Mouse (Mus musculus): ENCODE results near the gene Dbh. TPM values are rescaled to one million over a fixed set of nuclear protein-coding genes. Genes with fewer than 3 reads are reported as not detected.

Gene Dbh
- polyA plus RNA-seq, 1 experiment from 2014 or later, result 4.9 TPM

DNA sequence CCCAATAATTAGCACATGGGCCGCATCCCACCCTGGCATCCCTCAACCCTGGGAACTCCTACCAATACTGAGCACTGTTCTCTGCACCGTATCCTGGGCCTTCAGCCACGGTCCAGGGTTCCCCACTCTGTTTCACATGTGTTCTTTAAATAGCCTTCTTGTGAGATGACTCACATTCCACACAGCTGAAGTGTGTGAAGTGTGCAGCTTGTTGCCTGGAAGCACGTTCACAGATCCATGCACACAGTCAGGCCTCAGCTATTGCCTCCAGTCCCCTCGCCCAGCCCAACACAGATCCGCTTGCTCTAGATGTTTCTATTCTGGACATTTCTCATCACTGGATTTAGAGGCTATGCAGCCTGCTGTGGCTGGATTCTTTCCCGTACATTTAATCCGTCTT lies 14.1 kb downstream of the Dbh start:
- 81% methylated on average over 8 of the region's 8 CpGs for WGBS
- no peaks in the 10 kb centered on the region for H3K4me1 ChIP-seq (ENCODE audit: control insufficient read depth, insufficient read depth, low read depth, low read length)
- H3K9ac ChIP-seq (ENCODE audit: low read depth, low read length), result no peak overlapping the region
- H3K9me3 ChIP-seq (ENCODE audit: control insufficient read depth, low read length), result no peaks in the 10 kb centered on the region
- no peak overlapping the region for H3K4me3 ChIP-seq (ENCODE audit: low read length)
- H3K4me2 ChIP-seq (ENCODE audit: low read length), result no peak overlapping the region
- ATAC-seq, result no peak
- no peaks in the 10 kb centered on the region for H3K27me3 ChIP-seq (replicated peaks; ENCODE audit: control insufficient read depth, insufficient read depth, low read length)
- no peaks in the 10 kb centered on the region for H3K36me3 ChIP-seq (ENCODE audit: control insufficient read depth, insufficient read depth, low read length)
- no peak overlapping the region for H3K27ac ChIP-seq (ENCODE audit: low read depth, low read length)

DNA sequence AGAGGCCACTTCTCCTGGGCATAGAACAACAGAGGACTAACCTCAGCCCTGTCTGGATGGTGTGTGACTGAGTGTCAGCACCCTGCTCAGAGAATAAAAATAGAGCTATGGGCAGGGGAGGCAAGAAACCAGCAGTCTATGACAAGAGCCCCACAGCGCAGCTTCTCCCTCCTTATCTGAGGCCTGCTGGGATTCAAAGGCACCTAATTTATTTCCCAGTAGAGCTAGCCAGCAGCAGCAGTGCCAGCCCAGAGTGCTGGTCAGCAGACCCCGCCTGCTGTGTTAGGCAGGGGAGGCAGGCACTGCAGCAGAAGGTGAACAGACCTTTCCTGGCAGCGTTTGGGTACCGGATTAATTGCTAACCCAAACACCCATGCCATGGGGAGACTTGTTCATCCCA lies 16.9 kb downstream of the Dbh start:
- no peak for ATAC-seq
- Histone ChIP-seq H3K9ac (ENCODE audit: low read depth, low read length) (no peak overlapping the region), H3K4me3 (ENCODE audit: low read length) (no peak overlapping the region), H3K36me3 (ENCODE audit: control insufficient read depth, insufficient read depth, low read length) (no peaks in the 10 kb centered on the region), H3K27ac (ENCODE audit: low read depth, low read length) (no peak overlapping the region), H3K27me3 (replicated peaks; ENCODE audit: control insufficient read depth, insufficient read depth, low read length) (no peaks in the 10 kb centered on the region), H3K4me2 (ENCODE audit: low read length) (no peak overlapping the region), H3K9me3 (ENCODE audit: control insufficient read depth, low read length) (no peaks in the 10 kb centered on the region), H3K4me1 (ENCODE audit: control insufficient read depth, insufficient read depth, low read depth, low read length) (no peaks in the 10 kb centered on the region)
- WGBS, result 77% methylated on average over 4 of the region's 4 CpGs

DNA sequence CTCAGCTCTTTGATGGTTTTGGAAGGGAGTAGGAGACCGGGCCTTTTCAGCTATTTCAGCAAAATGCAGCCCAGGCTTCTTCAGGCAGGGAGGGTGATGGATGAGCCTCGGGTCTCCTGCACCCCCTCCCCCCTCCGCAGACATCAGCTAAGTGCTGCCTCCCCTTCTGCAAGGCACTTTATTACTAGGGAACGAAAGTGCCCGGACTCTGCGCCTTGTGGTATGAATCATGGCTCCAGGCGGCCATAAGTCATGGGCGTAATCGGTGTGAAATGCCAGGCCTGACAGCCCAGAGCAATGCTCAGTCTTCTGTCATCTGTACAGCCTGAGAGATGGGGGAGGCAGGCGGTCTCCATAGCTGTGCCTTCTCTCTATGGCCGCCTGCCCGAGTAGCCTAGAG lies 18.7 kb downstream of the Dbh start:
- no peaks in the 10 kb centered on the region for H3K9me3 ChIP-seq (ENCODE audit: control insufficient read depth, low read length)
- H3K4me3 ChIP-seq (ENCODE audit: low read length), result no peak overlapping the region
- no peak overlapping the region for H3K4me2 ChIP-seq (ENCODE audit: low read length)
- 59% methylated on average over 12 of the region's 12 CpGs for WGBS
- H3K27me3 ChIP-seq (replicated peaks; ENCODE audit: control insufficient read depth, insufficient read depth, low read length), result no peaks in the 10 kb centered on the region
- H3K4me1 ChIP-seq (ENCODE audit: control insufficient read depth, insufficient read depth, low read depth, low read length), result no peaks in the 10 kb centered on the region
- H3K27ac ChIP-seq (ENCODE audit: low read depth, low read length), result 0 out of 2 replicates have a peak overlapping the region, but pooled peaks have one; percentile 4
- H3K9ac ChIP-seq (ENCODE audit: low read depth, low read length), result no peak overlapping the region
- H3K36me3 ChIP-seq (ENCODE audit: control insufficient read depth, insufficient read depth, low read length), result no peaks in the 10 kb centered on the region
- peak; percentile 82 for ATAC-seq

DNA sequence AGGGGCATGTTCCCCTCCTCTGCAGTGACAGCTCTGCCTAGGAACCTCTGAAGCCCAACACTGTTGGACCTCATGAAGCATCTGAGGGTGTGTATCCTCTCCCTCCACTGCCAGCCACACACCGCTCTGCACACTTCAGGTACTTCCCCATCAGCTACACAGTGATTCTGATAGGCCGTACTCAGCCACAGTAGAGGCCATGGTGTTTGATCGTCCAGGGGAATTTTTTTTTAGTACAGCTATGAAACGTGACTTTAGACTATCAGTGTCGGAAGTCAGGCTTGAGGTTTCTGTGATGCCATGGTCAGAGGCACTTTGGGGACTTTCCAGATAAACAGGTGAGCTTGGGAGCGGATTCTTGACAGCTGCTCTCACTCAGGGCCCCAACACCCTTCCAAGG lies 22.5 kb downstream of the Dbh start:
- Histone ChIP-seq H3K4me1 (ENCODE audit: control insufficient read depth, insufficient read depth, low read depth, low read length) (no peaks in the 10 kb centered on the region), H3K4me2 (ENCODE audit: low read length) (no peak overlapping the region), H3K4me3 (ENCODE audit: low read length) (no peak overlapping the region), H3K36me3 (ENCODE audit: control insufficient read depth, insufficient read depth, low read length) (no peaks in the 10 kb centered on the region), H3K9ac (ENCODE audit: low read depth, low read length) (no peak overlapping the region), H3K27me3 (replicated peaks; ENCODE audit: control insufficient read depth, insufficient read depth, low read length) (no peaks in the 10 kb centered on the region), H3K27ac (ENCODE audit: low read depth, low read length) (no peak overlapping the region), H3K9me3 (ENCODE audit: control insufficient read depth, low read length) (no peaks in the 10 kb centered on the region)
- no peak for ATAC-seq
- WGBS, result 90% methylated on average over 6 of the region's 6 CpGs

DNA sequence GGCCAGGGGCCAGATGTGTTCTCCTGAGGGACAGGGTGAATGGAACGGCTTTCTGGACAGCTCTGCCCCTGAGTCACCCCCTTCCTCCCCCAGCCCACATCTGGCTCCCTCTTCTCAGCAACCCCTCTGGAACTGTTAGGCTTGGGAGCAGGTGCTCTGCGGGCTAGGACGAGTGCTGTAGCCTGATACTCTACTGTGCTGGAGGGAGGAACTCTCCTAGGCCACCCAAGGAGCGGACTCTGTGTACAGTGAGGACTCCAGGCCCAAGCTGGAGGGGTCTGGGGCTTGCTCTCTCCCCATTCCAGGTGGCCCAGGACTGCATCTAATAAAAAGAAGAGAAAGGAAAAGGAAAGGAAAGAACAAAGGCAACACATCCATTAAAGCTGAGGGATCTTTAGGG lies 25.0 kb downstream of the Dbh start:
- no peaks in the 10 kb centered on the region for H3K27me3 ChIP-seq (replicated peaks; ENCODE audit: control insufficient read depth, insufficient read depth, low read length)
- no peak overlapping the region for H3K27ac ChIP-seq (ENCODE audit: low read depth, low read length)
- no peaks in the 10 kb centered on the region for H3K4me1 ChIP-seq (ENCODE audit: control insufficient read depth, insufficient read depth, low read depth, low read length)
- H3K4me2 ChIP-seq (ENCODE audit: low read length), result no peak overlapping the region
- H3K36me3 ChIP-seq (ENCODE audit: control insufficient read depth, insufficient read depth, low read length), result no peaks in the 10 kb centered on the region
- no peak for ATAC-seq
- H3K9ac ChIP-seq (ENCODE audit: low read depth, low read length), result no peak overlapping the region
- H3K4me3 ChIP-seq (ENCODE audit: low read length), result no peak overlapping the region
- WGBS, result 59% methylated on average over 4 of the region's 4 CpGs
- 0 out of 2 replicates have a peak, but pooled peaks cover 3% of the 10 kb centered on the region for H3K9me3 ChIP-seq (ENCODE audit: control insufficient read depth, low read length)

DNA sequence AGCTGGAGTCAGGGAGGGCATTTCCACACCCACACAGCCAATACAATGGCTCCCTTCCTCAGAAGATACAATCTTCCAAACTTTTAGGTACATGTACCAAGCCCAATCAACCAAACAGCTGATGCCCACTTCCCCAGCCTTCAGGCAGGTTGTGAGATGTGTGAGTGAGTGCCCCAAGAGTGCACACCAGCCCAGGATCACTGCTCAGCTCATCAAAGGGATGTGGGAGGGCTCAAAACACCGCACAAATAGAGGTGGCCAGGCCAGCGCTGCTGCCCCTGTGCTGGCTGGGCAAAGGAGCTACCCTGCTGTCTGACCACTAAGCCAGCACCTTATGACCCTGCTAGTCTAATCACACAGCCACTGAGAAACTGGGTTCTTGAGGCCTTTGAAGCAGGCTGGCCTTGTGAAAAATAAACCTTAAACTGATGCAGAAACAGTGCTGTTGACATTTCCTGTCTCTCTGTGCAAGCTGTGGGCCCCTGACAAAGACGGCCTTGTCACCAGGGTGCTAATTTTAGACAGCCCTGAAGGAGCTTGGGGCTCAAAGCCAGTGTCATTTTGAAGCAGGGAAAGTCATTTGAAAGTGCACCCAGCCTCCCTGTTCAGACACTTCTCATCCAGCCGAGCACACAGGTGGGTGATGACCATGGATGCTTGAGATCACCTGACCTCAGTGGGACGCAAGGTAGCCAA lies 33.7 kb downstream of the Dbh start:
- Histone ChIP-seq H3K4me1 (ENCODE audit: control insufficient read depth, insufficient read depth, low read depth, low read length) (no peaks in the 10 kb centered on the region), H3K9ac (ENCODE audit: low read depth, low read length) (no peak overlapping the region), H3K4me2 (ENCODE audit: low read length) (no peak overlapping the region), H3K27ac (ENCODE audit: low read depth, low read length) (no peak overlapping the region), H3K4me3 (ENCODE audit: low read length) (no peak overlapping the region), H3K9me3 (ENCODE audit: control insufficient read depth, low read length) (0 out of 2 replicates have a peak, but pooled peaks cover 3% of the 10 kb centered on the region), H3K36me3 (ENCODE audit: control insufficient read depth, insufficient read depth, low read length) (no peaks in the 10 kb centered on the region), H3K27me3 (replicated peaks; ENCODE audit: control insufficient read depth, insufficient read depth, low read length) (no peaks in the 10 kb centered on the region)
- WGBS, result 66% methylated on average over 5 of the region's 5 CpGs
- no peak for ATAC-seq

DNA sequence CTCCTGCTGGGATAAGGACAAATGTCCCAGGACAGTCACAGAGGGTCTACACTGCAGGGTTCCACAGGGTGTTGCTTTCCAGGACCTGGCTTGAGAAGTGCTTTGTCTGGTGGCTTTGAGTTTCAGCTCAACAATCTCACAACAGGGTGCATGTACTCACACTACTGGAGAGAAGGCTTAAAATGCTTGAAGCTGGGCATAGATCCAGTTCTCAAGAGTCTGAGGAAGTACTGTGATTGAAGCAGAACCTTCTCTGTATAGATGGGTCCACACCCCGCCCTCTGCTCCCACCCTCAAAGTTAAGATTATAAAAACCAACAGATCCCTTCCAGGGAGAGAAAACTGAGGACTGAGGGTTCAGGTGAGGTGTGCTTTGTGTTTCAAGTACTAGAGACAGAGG lies 35.6 kb downstream of the Dbh start:
- H3K4me3 ChIP-seq (ENCODE audit: low read length), result no peak overlapping the region
- ATAC-seq, result no peak
- H3K9me3 ChIP-seq (ENCODE audit: control insufficient read depth, low read length), result no peaks in the 10 kb centered on the region
- no peaks in the 10 kb centered on the region for H3K27me3 ChIP-seq (replicated peaks; ENCODE audit: control insufficient read depth, insufficient read depth, low read length)
- 72% methylated on average over 1 of the region's 1 CpGs for WGBS
- no peaks in the 10 kb centered on the region for H3K4me1 ChIP-seq (ENCODE audit: control insufficient read depth, insufficient read depth, low read depth, low read length)
- H3K4me2 ChIP-seq (ENCODE audit: low read length), result no peak overlapping the region
- H3K9ac ChIP-seq (ENCODE audit: low read depth, low read length), result no peak overlapping the region
- H3K27ac ChIP-seq (ENCODE audit: low read depth, low read length), result no peak overlapping the region
- no peaks in the 10 kb centered on the region for H3K36me3 ChIP-seq (ENCODE audit: control insufficient read depth, insufficient read depth, low read length)

DNA sequence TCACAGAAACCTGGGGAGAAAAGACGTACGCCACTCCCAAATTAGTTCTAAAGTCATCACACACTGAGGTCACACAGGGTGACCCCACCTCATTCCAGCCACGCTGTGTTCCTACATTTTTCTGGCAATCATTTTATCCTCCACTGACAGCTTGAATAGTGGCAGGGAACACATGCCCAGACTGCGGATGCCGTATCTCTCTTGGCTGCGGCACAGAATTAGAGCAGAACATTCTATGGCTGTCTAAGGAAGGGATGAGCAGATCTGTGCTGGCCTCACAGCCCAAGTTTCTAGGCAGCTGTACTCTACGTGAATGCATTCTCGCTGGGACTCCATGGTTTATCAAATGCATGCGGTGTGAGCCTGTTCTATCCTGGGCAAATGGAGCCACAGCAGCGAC lies 40.6 kb downstream of the Dbh start:
- Histone ChIP-seq H3K4me3 (ENCODE audit: low read length) (no peak overlapping the region), H3K27me3 (replicated peaks; ENCODE audit: control insufficient read depth, insufficient read depth, low read length) (no peaks in the 10 kb centered on the region), H3K4me1 (ENCODE audit: control insufficient read depth, insufficient read depth, low read depth, low read length) (no peaks in the 10 kb centered on the region; the same call in 1 of the 2 replicates), H3K27ac (ENCODE audit: low read depth, low read length) (no peak overlapping the region), H3K4me2 (ENCODE audit: low read length) (no peak overlapping the region), H3K36me3 (ENCODE audit: control insufficient read depth, insufficient read depth, low read length) (no peaks in the 10 kb centered on the region), H3K9me3 (ENCODE audit: control insufficient read depth, low read length) (no peaks in the 10 kb centered on the region), H3K9ac (ENCODE audit: low read depth, low read length) (no peak overlapping the region)
- ATAC-seq, result peak; percentile 34; the same call in 1 of the 2 replicates
- WGBS, result 66% methylated on average over 10 of the region's 10 CpGs

DNA sequence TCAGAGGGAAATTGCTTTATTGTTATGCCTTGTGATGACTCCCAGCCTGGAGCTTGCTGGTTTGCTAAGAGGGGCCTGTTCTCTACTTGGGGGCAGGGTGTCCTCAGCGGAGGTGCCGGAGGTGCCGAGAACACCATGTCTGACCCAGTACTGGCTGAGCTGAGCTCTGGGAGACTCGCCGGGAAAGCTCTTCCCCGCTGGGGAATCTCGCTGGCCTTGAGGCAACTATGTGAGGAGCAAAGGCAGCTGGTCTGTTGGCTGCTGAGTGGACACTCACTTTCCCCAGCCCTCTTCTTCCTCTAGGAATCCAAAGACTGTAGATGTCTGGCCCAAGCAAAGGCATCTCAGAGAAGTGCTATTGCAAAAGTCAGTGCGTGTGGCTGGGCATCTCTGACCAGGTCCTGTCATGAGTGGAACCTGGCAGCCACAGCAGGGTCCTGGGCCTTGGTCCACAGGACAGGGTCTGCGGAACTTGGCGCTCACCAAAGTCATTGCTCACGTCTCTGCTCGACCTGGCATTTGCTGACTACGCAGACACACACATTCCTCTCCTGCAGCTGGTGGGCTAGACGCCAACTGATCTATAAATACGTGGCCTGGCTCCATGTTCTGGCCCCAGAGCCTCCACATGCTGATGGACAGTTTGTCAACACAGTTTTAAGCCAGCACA lies 41.2 kb downstream of the Dbh start:
- H3K4me2 ChIP-seq (ENCODE audit: low read length), result no peak overlapping the region
- no peaks in the 10 kb centered on the region for H3K9me3 ChIP-seq (ENCODE audit: control insufficient read depth, low read length)
- H3K4me3 ChIP-seq (ENCODE audit: low read length), result no peak overlapping the region
- no peak for ATAC-seq
- no peak overlapping the region for H3K27ac ChIP-seq (ENCODE audit: low read depth, low read length)
- no peak overlapping the region for H3K9ac ChIP-seq (ENCODE audit: low read depth, low read length)
- no peaks in the 10 kb centered on the region for H3K36me3 ChIP-seq (ENCODE audit: control insufficient read depth, insufficient read depth, low read length)
- H3K27me3 ChIP-seq (replicated peaks; ENCODE audit: control insufficient read depth, insufficient read depth, low read length), result no peaks in the 10 kb centered on the region
- WGBS, result 72% methylated on average over 15 of the region's 15 CpGs
- no peaks in the 10 kb centered on the region; the same call in 1 of the 2 replicates for H3K4me1 ChIP-seq (ENCODE audit: control insufficient read depth, insufficient read depth, low read depth, low read length)

Measured in hindbrain, embryonic 16.5 days (tissue).